9 mouse cellular contexts compared by ENCODE assay signal in genomic region chr3:65905281-65906169, GRCm38 (mm10). TPM values are rescaled to one million over a fixed set of nuclear protein-coding genes. Genes with fewer than 3 reads are reported as not detected.
DNase-seq lines count a peak whose midpoint lies in the region; ATAC-seq lines count a peak whose summit lies in the region.
"Had no signal": no experiment of that assay in that cellular context is flagged by ENCODE, and none has a peak within 500 bp of the region (broad histone marks: within the 10 kb centered on the region; RNA-seq: fewer than 3 reads in every experiment).

No protein-coding gene starts in this region.

- peak overlapping the region; percentile 50; the same call in 1 of the 2 replicates for H3K27ac ChIP-seq in hindbrain, embryonic 10.5 days
- H3K27ac ChIP-seq in hindbrain, embryonic 13.5 days = no peak overlapping the region
- H3K27ac ChIP-seq in heart, embryonic 12.5 days (ENCODE audit: poor library complexity, severe bottlenecking) = peak overlapping the region; percentile 84

- H3K9me3 ChIP-seq in hindbrain, embryonic 10.5 days = no peaks in the 10 kb centered on the region
- no peaks in the 10 kb centered on the region for H3K9me3 ChIP-seq in hindbrain, embryonic 13.5 days
- no peaks in the 10 kb centered on the region for H3K9me3 ChIP-seq in heart, embryonic 12.5 days (replicated peaks)

- H3K36me3 ChIP-seq in hindbrain, embryonic 10.5 days = no peaks in the 10 kb centered on the region
- H3K36me3 ChIP-seq in hindbrain, embryonic 13.5 days = no peaks in the 10 kb centered on the region
- no peaks in the 10 kb centered on the region for H3K36me3 ChIP-seq in heart, embryonic 12.5 days

- H3K4me3 ChIP-seq in hindbrain, embryonic 10.5 days = no peak overlapping the region
- no peak overlapping the region for H3K4me3 ChIP-seq in hindbrain, embryonic 13.5 days
- H3K4me3 ChIP-seq in heart, embryonic 12.5 days = no peak overlapping the region
- H3K4me3 ChIP-seq: myocyte had no signal

- no peak for ATAC-seq in hindbrain, embryonic 13.5 days (ENCODE audit: low FRiP score)
- 0 out of 2 replicates have a peak, but pooled peaks have one; percentile 22 for ATAC-seq in heart, embryonic 12.5 days (ENCODE audit: insufficient number of reproducible peaks, low FRiP score)

- no peak overlapping the region for H3K9ac ChIP-seq in hindbrain, embryonic 13.5 days
- peak overlapping the region; percentile 50; the same call in 1 of the 2 replicates for H3K9ac ChIP-seq in heart, embryonic 12.5 days

- DNase-seq in hindbrain, embryonic 10.5 days (ENCODE audit: low spot score) = no peak
- peak; percentile 69 for DNase-seq in adipocyte (ENCODE audit: low spot score)
- peak; percentile 58 for DNase-seq in lung, postnatal 36 days
- DNase-seq in retina, postnatal 1 day = no peak
- no peak for DNase-seq in ovary, adult 18-20 months (ENCODE audit: low spot score)
- DNase-seq in retina, embryonic 14.5 days (ENCODE audit: low spot score) = no peak

- 57% methylated on average over 7 of the region's 7 CpGs for WGBS in hindbrain, embryonic 10.5 days
- 44% methylated on average over 7 of the region's 7 CpGs for WGBS in hindbrain, embryonic 13.5 days
- 9% methylated on average over 7 of the region's 7 CpGs for WGBS in heart, embryonic 12.5 days

- H3K27me3 ChIP-seq in hindbrain, embryonic 10.5 days (ENCODE audit: insufficient read depth, poor library complexity, severe bottlenecking) = no peaks in the 10 kb centered on the region
- no peaks in the 10 kb centered on the region for H3K27me3 ChIP-seq in hindbrain, embryonic 13.5 days
- H3K27me3 ChIP-seq in heart, embryonic 12.5 days (replicated peaks) = no peaks in the 10 kb centered on the region

- H3K4me2 ChIP-seq in hindbrain, embryonic 13.5 days = no peak overlapping the region
- 0 out of 2 replicates have a peak overlapping the region, but pooled peaks have one; percentile 9 for H3K4me2 ChIP-seq in heart, embryonic 12.5 days

- H3K4me1 ChIP-seq in hindbrain, embryonic 10.5 days (replicated peaks) = peaks cover 17% of the 10 kb centered on the region; the same call in 1 of the 2 replicates
- no peaks in the 10 kb centered on the region for H3K4me1 ChIP-seq in hindbrain, embryonic 13.5 days (replicated peaks)
- peaks cover 25% of the 10 kb centered on the region for H3K4me1 ChIP-seq in heart, embryonic 12.5 days (replicated peaks)

RNA-seq across cellular contexts. Expression of gene Ccnl1, which starts 52.5 kb away (rescaled TPM):
- 84.6 and 104 TPM in 2 replicates for polyA plus RNA-seq in hindbrain, embryonic 10.5 days (2016; fragmentation: Nextera tagmentation; extraction: Ambion mirVana)
- 80.1 and 80.9 TPM in 2 replicates for polyA plus RNA-seq in hindbrain, embryonic 13.5 days (2015; fragmentation: Nextera tagmentation; extraction: Ambion mirVana)
- 89.8 and 102 TPM in 2 replicates for polyA plus RNA-seq in heart, embryonic 12.5 days (2016; fragmentation: Nextera tagmentation; extraction: Ambion mirVana)

Comparison
In these comparisons a context has a peak if more than half of its experiments do, and no peak if none do; other contexts are left out.
1. DNase-seq: peak in adipocyte (single experiment) and lung, postnatal 36 days (single experiment); none in hindbrain, embryonic 10.5 days (single experiment), retina, postnatal 1 day (single experiment), ovary, adult 18-20 months (single experiment) and retina, embryonic 14.5 days (single experiment).